Mouse (Mus musculus): ENCODE measurements around the gene R3hdm2.

GRCm38 (mm10) chr10:127381743-127382134 lies 1.6 kb downstream of the R3hdm2 start:
- no peak for TF ChIP-seq POLR2A (IDR thresholded peaks at IDR 0.05; ENCODE audit: insufficient read length, low read depth)
- no peak for TF ChIP-seq MYOD1 (IDR thresholded peaks at IDR 0.05; ENCODE audit: control insufficient read depth in 1 of 3, insufficient read length in 2 of 3, low read depth in 2 of 3)
- no peak for TF ChIP-seq REST (IDR thresholded peaks at IDR 0.05; ENCODE audit: insufficient read depth, insufficient read length)
- TF ChIP-seq POLR2AphosphoS2 (IDR thresholded peaks at IDR 0.05; ENCODE audit: insufficient read length, low read depth): no peak
- TF ChIP-seq E2F4 (IDR thresholded peaks at IDR 0.05; ENCODE audit: insufficient read depth): no peak

All from myocyte (in vitro differentiated cells).